Mouse (Mus musculus) hindbrain, embryonic 14.5 days (tissue): ENCODE results near the gene Slc20a1. TPM values are rescaled to one million over a fixed set of nuclear protein-coding genes. Genes with fewer than 3 reads are reported as not detected.

Experiments
- ATAC-seq: fragments of 200-750 bp; cut with Nextera tagmentation; 2 replicates; pipeline ENCODE4 v1.8.0; 2017; ENCODE audit warnings: moderate number of reproducible peaks, mild to moderate bottlenecking, moderate TSS enrichment, moderate library complexity; ENCODE audit not compliant: low FRiP score
- DNase-seq: peaks from one replicate; pipeline ENCODE4 v3.0.0-alpha.2; 2015; ENCODE audit warnings: low spot score
- H3K27ac ChIP-seq: fragments of 300-500 bp; sonication (generic); 2 replicates; pipeline ENCODE4 v1.5.1; 2014; ENCODE audit warnings: mild to moderate bottlenecking, moderate library complexity
- H3K27me3 ChIP-seq: fragments of 300-500 bp; sonication (generic); 2 replicates; pipeline ENCODE4 v1.6.1; 2014; ENCODE audit warnings: mild to moderate bottlenecking, low read length, mixed read lengths; ENCODE audit not compliant: control insufficient read depth, insufficient read depth
- H3K36me3 ChIP-seq: fragments of 300-500 bp; sonication (generic); replicated peaks from 2 replicates; pipeline ENCODE4 v1.6.1; 2014; ENCODE audit not compliant: control insufficient read depth, insufficient read depth
- H3K4me1 ChIP-seq: fragments of 300-500 bp; sonication (generic); replicated peaks from 2 replicates; pipeline ENCODE4 v1.6.1; 2014; ENCODE audit warnings: antibody characterized with exemption, low read length, mixed read lengths; ENCODE audit not compliant: control insufficient read depth, insufficient read depth
- H3K4me2 ChIP-seq: fragments of 300-500 bp; sonication (generic); replicated peaks from 2 replicates; pipeline ENCODE4 v1.6.1; 2014; ENCODE audit warnings: mild to moderate bottlenecking, moderate library complexity
- H3K4me3 ChIP-seq: fragments of 300-500 bp; sonication (generic); replicated peaks from 2 replicates; pipeline ENCODE4 v1.5.1; 2014; ENCODE audit warnings: mild to moderate bottlenecking, low read length
- H3K9ac ChIP-seq: fragments of 300-500 bp; sonication (generic); 2 replicates; pipeline ENCODE4 v1.6.1; 2014
- H3K9me3 ChIP-seq: fragments of 300-500 bp; sonication (generic); 2 replicates; pipeline ENCODE4 v1.6.1; 2016; ENCODE audit warnings: low read length; ENCODE audit not compliant: control insufficient read depth
- whole genome bisulfite sequencing: fragments of 180-500 bp; shearing (Covaris S2); extraction: QIAGEN DNeasy Blood & Tissue Kit; methylation state at CpG from one replicate; pipeline ENCODE4 v1.1.7; 2014; 5-methylcytosine and 5-hydroxymethylcytosine counted together
- polyA plus RNA-seq: library from polyadenylated mRNA; unstranded; fragments of >200 nt; fragmentation: Nextera tagmentation; extraction: Ambion mirVana; gene quantifications from 2 replicates; pipeline ENCODE4 v1.2.1, GENCODE M21; 2014

Slc20a1 gene
- 50.7 and 56.3 TPM in 2 replicates for polyA plus RNA-seq

DNA sequence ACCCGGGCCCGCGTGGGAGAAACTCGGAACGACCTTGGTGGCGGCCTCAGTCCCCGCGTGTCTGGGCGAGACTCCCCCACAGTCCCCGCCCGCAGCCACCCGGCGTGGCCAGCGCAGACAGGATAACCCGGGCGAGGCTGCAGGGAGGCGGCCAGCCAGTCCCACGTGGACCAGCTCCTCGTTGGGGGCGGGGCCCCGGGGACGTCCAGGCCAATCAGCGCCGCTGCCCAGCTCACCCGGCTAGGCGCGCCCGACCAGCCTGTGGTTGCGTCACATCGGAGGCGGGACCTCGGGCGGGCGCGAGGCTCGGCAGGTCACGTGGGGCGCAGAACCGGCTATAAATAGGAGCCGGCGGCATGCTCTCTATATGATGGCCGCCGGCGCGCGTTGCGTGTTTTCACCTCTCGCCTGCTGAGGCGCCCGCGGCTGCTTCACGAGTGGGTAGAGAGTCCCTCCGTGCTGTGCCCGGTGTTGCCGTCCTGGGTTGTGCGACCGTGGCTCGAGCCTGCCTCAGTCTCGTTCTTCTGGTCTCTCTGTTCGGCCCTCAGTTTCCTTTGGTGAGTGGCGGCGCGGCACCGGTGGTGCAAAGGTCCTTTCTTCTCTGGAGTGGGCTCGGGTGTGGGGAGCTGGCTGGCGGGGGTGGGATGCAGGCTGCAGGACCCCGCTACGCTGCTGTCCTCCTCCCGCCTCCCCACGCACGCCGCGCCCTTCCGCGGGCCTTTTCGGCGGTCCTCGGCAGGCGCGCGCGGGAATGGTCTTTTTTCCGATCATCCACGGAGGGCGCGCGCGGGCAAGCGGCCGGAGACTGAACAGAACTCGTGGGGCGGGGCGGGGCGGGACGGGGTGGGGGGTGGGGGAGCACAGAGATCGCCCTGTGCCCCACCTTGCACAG, at the start of gene Slc20a1:
Gene Slc20a1, plus strand, starts transcription at position 329 of the 892 bp plus-strand sequence.
- H3K27ac ChIP-seq: peak within 1 kb of the TSS; percentile 96
- H3K4me2 ChIP-seq: peak within 1 kb of the TSS; percentile 71
- peaks cover 32% of the 10 kb centered on the region for H3K4me1 ChIP-seq
- ATAC-seq: peak; percentile 98
- H3K4me3 ChIP-seq: peak within 1 kb of the TSS; percentile 93
- under 1% methylated on average over 91 of the region's 96 CpGs for WGBS
- DNase-seq: peak; percentile 98
- H3K9me3 ChIP-seq: no peaks in the 10 kb centered on the region
- no peaks in the 10 kb centered on the region for H3K27me3 ChIP-seq
- peak within 1 kb of the TSS; percentile 96 for H3K9ac ChIP-seq
- H3K36me3 ChIP-seq: peaks cover 28% of the 10 kb centered on the region

GRCm38 (mm10) chr2:129148836-129149235, 49.7 kb upstream of the Slc20a1 start:
- H3K36me3 ChIP-seq: no peaks in the 10 kb centered on the region
- 29% methylated on average over 2 of the region's 2 CpGs for WGBS
- H3K4me2 ChIP-seq: no peak overlapping the region
- H3K27ac ChIP-seq: no peak overlapping the region
- H3K4me3 ChIP-seq: no peak overlapping the region
- no peak overlapping the region for H3K9ac ChIP-seq
- DNase-seq (no peak), ATAC-seq (no peak)
- no peaks in the 10 kb centered on the region for H3K27me3 ChIP-seq
- no peaks in the 10 kb centered on the region for H3K9me3 ChIP-seq
- H3K4me1 ChIP-seq: no peaks in the 10 kb centered on the region

DNA sequence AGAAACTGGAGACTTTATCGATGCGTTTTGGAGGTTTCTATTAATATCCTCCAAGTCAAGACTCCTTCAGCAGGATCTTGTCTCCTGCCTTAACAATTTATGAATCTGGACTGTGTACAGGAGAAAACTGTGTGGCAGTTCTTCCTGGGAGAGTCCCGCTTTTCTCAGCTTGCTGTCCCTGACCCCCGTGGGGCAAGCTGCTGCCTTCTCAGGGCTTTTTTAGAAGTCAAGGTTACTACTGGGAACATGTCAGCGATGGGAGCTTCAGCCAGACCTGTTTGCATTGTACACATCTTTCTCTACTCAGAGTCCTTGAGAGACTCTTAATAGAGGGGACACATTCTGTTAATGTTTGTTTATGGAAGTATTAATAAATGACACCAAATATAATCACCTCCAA, 48.2 kb upstream of the Slc20a1 start:
- Histone ChIP-seq H3K4me3 (no peak overlapping the region), H3K27ac (no peak overlapping the region), H3K9me3 (no peaks in the 10 kb centered on the region), H3K36me3 (no peaks in the 10 kb centered on the region), H3K4me1 (no peaks in the 10 kb centered on the region), H3K4me2 (no peak overlapping the region), H3K27me3 (no peaks in the 10 kb centered on the region), H3K9ac (no peak overlapping the region)
- ATAC-seq (no peak), DNase-seq (no peak)
- 86% methylated on average over 5 of the region's 5 CpGs for WGBS

DNA sequence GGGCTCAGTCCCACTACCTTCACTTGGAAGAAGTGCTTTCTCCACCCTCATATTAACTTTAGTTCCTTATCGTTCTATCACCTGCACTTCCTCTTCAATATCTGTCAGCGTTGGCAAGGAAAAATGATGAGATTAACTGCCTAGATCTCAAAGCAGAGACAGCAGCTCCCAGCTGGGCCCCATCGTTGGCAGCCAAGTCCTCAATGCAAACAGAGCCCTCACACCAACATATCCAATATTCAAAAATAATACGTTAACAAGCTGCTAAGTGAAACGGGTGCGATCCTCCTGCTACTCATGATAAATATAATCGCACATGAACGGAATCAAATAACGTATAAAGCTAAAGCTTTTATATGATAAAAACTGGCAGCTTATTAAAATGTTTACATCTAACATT, 47.5 kb upstream of the Slc20a1 start:
- H3K4me3 ChIP-seq: no peak overlapping the region
- no peaks in the 10 kb centered on the region for H3K9me3 ChIP-seq
- no peak overlapping the region for H3K27ac ChIP-seq
- no peak overlapping the region for H3K4me2 ChIP-seq
- no peaks in the 10 kb centered on the region for H3K27me3 ChIP-seq
- no peaks in the 10 kb centered on the region for H3K4me1 ChIP-seq
- DNase-seq: no peak
- no peaks in the 10 kb centered on the region for H3K36me3 ChIP-seq
- H3K9ac ChIP-seq: no peak overlapping the region
- ATAC-seq: no peak
- WGBS: 89% methylated on average over 9 of the region's 9 CpGs

GRCm38 (mm10) chr2:129152751-129153150, 45.8 kb upstream of the Slc20a1 start:
- Histone ChIP-seq H3K4me3 (no peak overlapping the region), H3K9ac (no peak overlapping the region), H3K27ac (no peak overlapping the region), H3K4me2 (no peak overlapping the region), H3K9me3 (no peaks in the 10 kb centered on the region), H3K4me1 (no peaks in the 10 kb centered on the region), H3K36me3 (no peaks in the 10 kb centered on the region), H3K27me3 (no peaks in the 10 kb centered on the region)
- 70% methylated on average over 1 of the region's 1 CpGs for WGBS
- ATAC-seq: no peak
- no peak for DNase-seq

DNA sequence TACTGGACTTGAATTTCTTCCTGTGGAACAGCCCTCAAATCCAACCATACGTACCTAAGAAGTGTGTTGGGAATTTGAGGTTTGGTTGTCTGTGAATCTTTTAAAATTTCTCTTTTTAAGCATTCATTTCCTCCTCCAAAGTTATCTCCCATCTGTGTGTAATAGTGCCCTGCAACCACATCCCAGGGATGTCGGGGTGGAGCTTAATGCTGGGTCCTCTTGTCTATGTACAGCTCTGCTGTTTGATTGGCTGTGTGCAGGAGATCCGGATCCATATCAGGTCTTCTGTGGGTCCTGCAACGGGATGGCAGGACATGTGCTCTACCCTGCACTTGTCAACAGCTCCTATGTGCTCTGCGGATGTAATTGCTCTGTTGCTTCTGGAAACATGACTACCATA, 33.7 kb upstream of the Slc20a1 start:
- 86% methylated on average over 5 of the region's 5 CpGs for WGBS
- Histone ChIP-seq H3K4me3 (no peak overlapping the region), H3K36me3 (no peaks in the 10 kb centered on the region), H3K27me3 (no peaks in the 10 kb centered on the region), H3K9me3 (0 out of 2 replicates have a peak, but pooled peaks cover 3% of the 10 kb centered on the region), H3K4me2 (no peak overlapping the region), H3K9ac (no peak overlapping the region), H3K27ac (no peak overlapping the region), H3K4me1 (no peaks in the 10 kb centered on the region)
- no peak for DNase-seq
- no peak for ATAC-seq

- Histone ChIP-seq H3K27me3 (no peaks in the 10 kb centered on the region), H3K36me3 (no peaks in the 10 kb centered on the region), H3K4me3 (no peak overlapping the region), H3K4me1 (no peaks in the 10 kb centered on the region), H3K9ac (no peak overlapping the region), H3K9me3 (0 out of 2 replicates have a peak, but pooled peaks cover 3% of the 10 kb centered on the region), H3K4me2 (no peak overlapping the region), H3K27ac (no peak overlapping the region)
- DNase-seq (no peak), ATAC-seq (no peak)
- 69% methylated on average over 10 of the region's 10 CpGs for WGBS
These were observed 31.8 kb upstream of the Slc20a1 start for GRCm38 (mm10) chr2:129166466-129167463.

DNA sequence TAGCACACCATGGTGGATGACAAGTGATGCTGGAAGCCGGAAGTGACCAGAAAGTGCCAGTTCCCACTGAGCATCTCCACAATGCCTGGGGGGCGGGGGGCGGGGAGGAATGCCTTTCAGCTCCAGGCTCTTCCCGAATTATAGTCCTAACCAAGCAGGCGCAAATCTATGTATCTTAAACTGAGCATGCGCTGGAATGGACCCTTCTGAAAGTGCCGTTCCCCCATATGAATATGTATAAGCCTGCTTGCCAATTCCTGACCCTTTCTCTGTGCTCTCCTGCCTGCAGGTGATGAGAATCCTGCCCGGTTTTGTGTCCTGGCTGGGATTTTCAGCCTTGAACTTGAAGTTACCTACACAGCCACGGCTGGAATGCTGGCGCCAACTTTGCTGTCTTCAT, 25.2 kb upstream of the Slc20a1 start:
- H3K4me2 ChIP-seq: peak overlapping the region; percentile 28; the same call in 1 of the 2 replicates
- no peak overlapping the region for H3K9ac ChIP-seq
- H3K27me3 ChIP-seq: no peaks in the 10 kb centered on the region
- H3K4me3 ChIP-seq: no peak overlapping the region
- no peak overlapping the region for H3K27ac ChIP-seq
- H3K9me3 ChIP-seq: no peaks in the 10 kb centered on the region
- no peak for ATAC-seq
- no peak for DNase-seq
- H3K4me1 ChIP-seq: no peaks in the 10 kb centered on the region
- H3K36me3 ChIP-seq: no peaks in the 10 kb centered on the region
- WGBS: 42% methylated on average over 10 of the region's 10 CpGs

GRCm38 (mm10) chr2:129174474-129174873, 24.1 kb upstream of the Slc20a1 start:
- no peaks in the 10 kb centered on the region for H3K9me3 ChIP-seq
- WGBS: 41% methylated on average over 7 of the region's 7 CpGs
- H3K36me3 ChIP-seq: no peaks in the 10 kb centered on the region
- H3K4me1 ChIP-seq: no peaks in the 10 kb centered on the region
- DNase-seq (peak; percentile 43), ATAC-seq (no peak; the same call in 1 of the 2 replicates)
- no peak overlapping the region for H3K9ac ChIP-seq
- no peak overlapping the region for H3K4me2 ChIP-seq
- no peak overlapping the region for H3K27ac ChIP-seq
- H3K27me3 ChIP-seq: no peaks in the 10 kb centered on the region
- no peak overlapping the region for H3K4me3 ChIP-seq
